Mouse (Mus musculus) effector memory CD4-positive, alpha-beta T cell, adult 7 months (primary cell): ENCODE measurements around the gene Capn13. TPM values are rescaled to one million over a fixed set of nuclear protein-coding genes. Genes with fewer than 3 reads are reported as not detected.

ENCODE experiments used
- polyA plus RNA-seq: library from polyadenylated mRNA; unstranded; fragments of 100-300 nt; shearing (Covaris generic); gene quantifications from one replicate; pipeline ENCODE4 v1.2.1, GENCODE M21; 2017

Gene Capn13
- polyA plus RNA-seq = not detected

GRCm38 (mm10) chr17:73400862-73401261 lies at the start of gene Capn13:
Capn13 (minus strand) TSS chr17:73400866.

